Mouse (Mus musculus): Measurements from ENCODE around the gene Msx2. TPM values are rescaled to one million over a fixed set of nuclear protein-coding genes. Genes with fewer than 3 reads are reported as not detected.

The Msx2 gene
- total RNA-seq, 2 experiments from 2014 or later: 0.31 to 0.69 TPM

DNA sequence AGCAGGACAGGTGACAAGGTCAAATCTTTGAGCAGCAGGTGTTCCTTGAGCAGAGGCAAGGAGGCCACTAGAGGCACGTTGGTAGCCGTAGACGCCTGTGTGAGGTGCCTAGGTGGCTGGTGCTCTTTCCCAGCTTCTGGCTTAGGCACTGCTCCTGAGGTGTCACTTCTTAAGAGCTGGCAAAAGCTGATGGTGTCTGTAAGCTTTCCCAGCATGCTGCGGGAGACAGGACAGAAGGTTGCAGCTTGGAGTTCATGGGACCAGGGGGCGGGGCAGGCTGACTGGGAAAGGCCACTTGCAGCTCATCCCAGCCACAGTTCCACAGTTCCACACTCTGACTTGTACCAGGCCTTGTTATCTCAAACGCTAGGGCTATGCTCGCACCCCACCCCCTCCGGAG lies 53.2 kb downstream of the Msx2 start:
- no peak for DNase-seq (ENCODE audit: low spot score in 2 of 2)

DNA sequence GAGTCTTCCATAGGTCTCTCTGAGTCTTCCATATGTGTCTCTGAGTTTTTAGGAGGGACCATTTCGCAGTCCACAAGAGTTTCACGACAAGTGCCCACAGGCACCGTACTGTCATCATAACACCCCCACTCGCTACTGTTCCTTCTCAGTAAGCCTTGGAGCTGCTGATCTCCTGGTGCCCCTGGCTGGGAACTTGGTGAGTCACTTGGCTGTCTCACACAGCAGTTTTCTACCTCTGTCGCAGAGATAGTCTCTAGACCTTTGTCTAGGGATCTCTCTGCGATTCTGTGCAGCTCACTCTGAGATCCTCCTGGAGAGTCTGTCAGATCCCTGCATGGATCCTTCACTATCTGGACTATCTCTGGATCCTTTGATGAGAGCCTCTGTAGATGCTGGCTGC lies 55.2 kb downstream of the Msx2 start:
- no peak for DNase-seq (ENCODE audit: low spot score in 2 of 2)

Other genes with a start within 250 kb of the Msx2 start
- gene Ror2, start 186.9 kb downstream of the Msx2 start, total RNA-seq (2021): 1 to 10 TPM; 9.3 to 9.9 TPM
- 10 to 100 TPM; 17.4 to 17.6 TPM for gene Sptlc1, start 95.7 kb downstream of the Msx2 start, total RNA-seq (2021)